Mouse (Mus musculus): ENCODE data around the gene Mxra8. TPM values are rescaled to one million over a fixed set of nuclear protein-coding genes. Genes with fewer than 3 reads are reported as not detected.
A peak's percentile ranks its signal among the peaks of the same experiment; 100 is the strongest.

The Mxra8 gene
- polyA plus RNA-seq (2011; ENCODE audit: insufficient read length, low read depth, missing spikeins): 441 and 484 TPM in 2 replicates

DNA sequence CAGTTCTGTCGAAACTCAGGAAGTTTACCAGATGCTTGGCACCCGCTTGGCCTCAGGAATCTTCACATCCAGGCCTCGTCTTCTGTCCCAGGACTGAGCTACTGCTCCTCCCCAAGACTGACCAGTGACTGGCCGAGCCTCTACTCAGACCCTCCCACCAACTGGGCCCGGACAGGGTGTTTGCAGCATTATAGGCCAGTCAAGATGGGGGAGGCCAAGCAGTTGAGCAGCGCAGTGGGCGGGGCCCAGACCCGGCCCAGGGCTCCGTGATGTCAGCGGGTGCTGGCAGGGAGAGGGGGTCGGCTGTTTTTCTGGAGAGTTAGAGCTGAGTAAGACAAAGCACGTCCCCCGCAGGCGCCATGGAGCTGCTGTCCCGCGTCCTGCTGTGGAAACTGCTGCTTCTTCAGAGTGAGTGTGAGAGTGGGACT, at the start of gene Mxra8:
Gene Mxra8 (plus strand): TSS at position 198 of the 428 bp plus-strand sequence.
- Histone ChIP-seq H3K4me3 (ENCODE audit: insufficient read depth, low read length) (peak within 1 kb of the TSS; percentile 81), H3K27ac (ENCODE audit: insufficient read depth, low read length) (peak within 1 kb of the TSS; percentile 100), H3K4me1 (ENCODE audit: control insufficient read depth, insufficient read depth, low read length) (peaks cover 4% of the 10 kb centered on the region; the same call in 1 of the 2 replicates)
- peak; percentile 94 for TF ChIP-seq POLR2A (IDR thresholded peaks at IDR 0.05; ENCODE audit: low read depth, low read length)
- TF ChIP-seq CTCF (IDR thresholded peaks at IDR 0.05; ENCODE audit: borderline replicate concordance, insufficient read depth, low read length): no peak

DNA sequence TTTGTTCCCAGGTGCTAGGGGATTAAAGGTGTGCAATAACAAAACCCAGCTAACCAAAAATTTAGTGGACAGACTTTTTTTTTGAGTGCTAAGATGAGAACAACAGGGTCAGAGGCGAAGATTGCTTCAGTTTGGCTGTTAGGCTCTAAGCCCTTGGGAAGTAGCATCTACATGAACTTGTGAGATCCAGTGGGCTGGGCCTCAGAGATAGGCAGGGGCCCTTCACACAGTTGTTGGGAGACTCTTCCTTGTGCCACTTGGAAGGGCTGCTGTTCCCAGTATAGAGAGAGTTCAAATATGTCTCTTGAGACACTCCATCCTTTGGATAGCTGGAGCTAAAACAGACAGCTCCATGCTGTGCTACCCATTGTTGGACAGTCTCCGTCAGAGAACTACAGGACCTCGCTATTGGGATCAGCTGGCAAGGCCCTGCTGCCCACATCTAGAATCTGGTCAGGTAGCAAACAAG, 49.4 kb upstream of the Mxra8 start, which contains the start of gene Ankrd65:
Gene Ankrd65 (plus strand): TSS at position 419 of the 469 bp plus-strand sequence.
- Histone ChIP-seq H3K27ac (ENCODE audit: insufficient read depth, low read length) (no peak within 1 kb of the TSS), H3K4me1 (ENCODE audit: control insufficient read depth, insufficient read depth, low read length) (no peaks in the 10 kb centered on the region), H3K4me3 (ENCODE audit: insufficient read depth, low read length) (no peak within 1 kb of the TSS)
- TF ChIP-seq POLR2A (IDR thresholded peaks at IDR 0.05; ENCODE audit: low read depth, low read length) (no peak), CTCF (IDR thresholded peaks at IDR 0.05; ENCODE audit: borderline replicate concordance, insufficient read depth, low read length) (no peak)

DNA sequence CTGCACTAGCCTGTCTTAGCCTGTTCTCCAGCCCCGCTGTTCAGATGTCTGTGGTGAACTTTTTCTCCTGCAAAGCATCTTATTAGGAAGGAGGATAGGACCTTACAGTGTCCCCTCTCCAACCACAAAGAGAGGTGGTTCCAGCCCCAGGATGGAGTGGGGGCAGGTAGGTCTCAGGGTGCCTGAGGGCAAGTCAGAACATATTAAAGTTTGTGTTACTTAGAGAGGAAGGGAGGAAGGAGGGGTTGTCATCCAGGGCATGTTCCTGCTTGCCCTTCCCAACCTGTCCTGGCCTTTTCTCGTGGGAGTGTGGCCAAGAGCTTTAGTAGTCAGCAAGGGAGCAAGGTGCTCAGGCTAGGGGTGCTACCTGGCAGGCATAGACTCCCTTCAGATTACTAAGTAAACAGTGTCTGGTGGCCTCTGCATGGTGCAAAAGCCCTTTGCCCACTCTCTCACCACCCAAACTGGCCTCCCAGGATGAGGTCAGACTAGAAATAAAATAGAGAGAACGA, 48.8 kb upstream of the Mxra8 start:
- Histone ChIP-seq H3K27ac (ENCODE audit: insufficient read depth, low read length) (no peak overlapping the region), H3K4me3 (ENCODE audit: insufficient read depth, low read length) (no peak overlapping the region), H3K4me1 (ENCODE audit: control insufficient read depth, insufficient read depth, low read length) (no peaks in the 10 kb centered on the region)
- TF ChIP-seq POLR2A (IDR thresholded peaks at IDR 0.05; ENCODE audit: low read depth, low read length) (no peak), CTCF (IDR thresholded peaks at IDR 0.05; ENCODE audit: borderline replicate concordance, insufficient read depth, low read length) (no peak)

DNA sequence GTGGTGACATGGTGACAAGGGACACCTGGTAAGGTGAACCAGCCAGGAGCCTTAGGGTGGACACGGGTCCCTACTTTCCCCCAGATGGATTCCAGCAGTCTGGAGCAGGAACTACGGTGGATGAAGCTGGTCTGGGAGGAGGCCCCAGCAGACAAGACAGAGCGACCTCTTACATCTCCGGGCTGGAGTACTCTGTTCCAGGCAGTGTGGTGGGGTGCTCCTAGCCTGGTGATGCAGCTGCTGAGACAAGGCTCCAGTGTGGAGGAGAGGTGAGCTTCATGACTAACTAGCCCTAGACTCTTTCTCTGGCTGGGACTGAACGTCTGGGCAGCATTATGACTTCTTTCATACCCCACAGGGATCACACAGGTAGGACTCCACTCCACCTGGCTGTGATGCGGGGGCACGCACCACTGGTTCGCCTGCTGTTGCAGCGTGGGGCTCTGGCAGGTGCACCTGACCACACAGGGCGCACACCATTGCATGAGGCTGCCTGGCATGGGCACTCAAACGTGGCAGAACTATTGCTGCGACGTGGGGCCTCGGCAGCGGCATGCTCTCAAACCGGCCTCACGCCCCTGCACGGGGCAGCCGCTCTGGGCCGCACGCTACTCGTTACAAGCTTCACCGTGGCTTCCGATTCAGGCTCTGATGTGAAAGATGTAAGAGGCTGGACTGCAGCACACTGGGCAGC, 48.1 kb upstream of the Mxra8 start:
- H3K4me1 ChIP-seq (ENCODE audit: control insufficient read depth, insufficient read depth, low read length): no peaks in the 10 kb centered on the region
- no peak for TF ChIP-seq CTCF (IDR thresholded peaks at IDR 0.05; ENCODE audit: borderline replicate concordance, insufficient read depth, low read length)
- TF ChIP-seq POLR2A (IDR thresholded peaks at IDR 0.05; ENCODE audit: low read depth, low read length): no peak
- no peak overlapping the region for H3K27ac ChIP-seq (ENCODE audit: insufficient read depth, low read length)
- no peak overlapping the region for H3K4me3 ChIP-seq (ENCODE audit: insufficient read depth, low read length)

DNA sequence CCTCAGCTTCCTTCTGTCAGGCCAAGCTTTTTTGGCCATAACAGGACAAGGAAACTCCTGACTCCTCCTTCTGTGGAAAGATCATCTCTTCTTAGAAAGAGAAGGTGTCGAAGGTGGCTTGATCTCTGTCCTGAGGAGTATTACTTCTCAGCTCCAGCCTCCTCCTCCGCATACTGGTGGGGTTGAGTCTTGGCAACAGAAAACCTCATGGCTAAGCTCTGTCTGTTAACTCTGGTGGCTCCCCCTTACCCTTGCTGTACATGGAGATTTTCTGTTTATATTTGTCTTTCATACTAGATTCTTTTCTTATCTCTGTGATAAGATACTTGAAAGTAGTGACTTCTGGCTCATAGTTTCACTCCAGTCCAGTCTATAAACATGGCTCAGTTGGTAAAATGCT, 45.8 kb upstream of the Mxra8 start:
- Histone ChIP-seq H3K27ac (ENCODE audit: insufficient read depth, low read length) (no peak overlapping the region), H3K4me3 (ENCODE audit: insufficient read depth, low read length) (no peak overlapping the region), H3K4me1 (ENCODE audit: control insufficient read depth, insufficient read depth, low read length) (no peaks in the 10 kb centered on the region)
- TF ChIP-seq CTCF (IDR thresholded peaks at IDR 0.05; ENCODE audit: borderline replicate concordance, insufficient read depth, low read length) (no peak), POLR2A (IDR thresholded peaks at IDR 0.05; ENCODE audit: low read depth, low read length) (no peak)

DNA sequence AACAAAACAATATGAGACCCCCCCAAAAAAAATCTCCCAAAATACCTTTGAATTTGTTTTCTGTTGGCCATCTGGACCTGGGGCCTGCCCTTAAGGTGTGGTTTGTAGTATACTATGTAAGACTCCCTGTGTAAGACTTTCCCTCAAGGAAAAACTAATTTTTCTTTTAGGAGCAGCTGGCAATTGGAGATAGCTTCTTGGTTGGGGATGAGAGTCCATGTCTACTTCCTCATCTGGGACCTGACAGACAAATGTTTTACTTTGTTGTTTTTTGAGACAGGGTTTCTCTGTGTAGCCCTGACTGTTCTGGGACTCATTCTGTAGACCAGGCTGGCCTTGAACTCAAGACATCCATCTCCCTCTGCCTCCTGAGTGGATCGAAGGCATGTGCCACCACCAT, 37.4 kb upstream of the Mxra8 start:
- no peak overlapping the region for H3K27ac ChIP-seq (ENCODE audit: insufficient read depth, low read length)
- TF ChIP-seq POLR2A (IDR thresholded peaks at IDR 0.05; ENCODE audit: low read depth, low read length) (no peak), CTCF (IDR thresholded peaks at IDR 0.05; ENCODE audit: borderline replicate concordance, insufficient read depth, low read length) (no peak)
- no peak overlapping the region for H3K4me3 ChIP-seq (ENCODE audit: insufficient read depth, low read length)
- no peaks in the 10 kb centered on the region; the same call in 1 of the 2 replicates for H3K4me1 ChIP-seq (ENCODE audit: control insufficient read depth, insufficient read depth, low read length)

DNA sequence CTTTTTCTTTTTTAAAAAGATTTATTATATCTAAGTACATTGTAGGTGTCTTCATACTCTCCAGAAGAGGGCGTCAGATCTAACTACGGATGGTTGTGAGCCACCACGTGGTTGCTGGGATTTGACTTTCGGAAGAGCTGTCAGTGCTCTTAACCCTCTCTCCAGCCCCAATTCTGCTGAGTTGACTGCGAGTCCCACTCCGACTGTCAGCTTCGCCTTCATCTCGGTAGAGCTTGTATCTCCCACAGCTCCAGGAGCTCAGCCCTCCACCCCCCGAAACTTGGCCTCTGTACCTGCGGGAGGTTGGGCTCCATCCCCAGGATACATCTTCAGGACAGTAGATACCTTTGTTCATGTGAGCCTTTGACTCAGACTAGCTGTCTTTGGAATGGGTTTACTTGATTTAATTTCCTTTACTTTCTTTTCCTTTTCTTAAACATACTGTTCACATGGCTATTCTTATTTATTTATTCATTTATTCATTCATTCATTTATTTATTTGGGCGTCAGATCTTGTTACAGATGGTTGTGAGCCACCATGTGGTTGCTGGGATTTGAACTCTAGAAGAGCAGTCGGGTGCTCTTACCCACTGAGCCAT, 36.6 kb upstream of the Mxra8 start, which contains the start of gene Mrpl20:
Gene Mrpl20 (plus strand): TSS at position 138 of the 599 bp plus-strand sequence.
- TF ChIP-seq POLR2A (IDR thresholded peaks at IDR 0.05; ENCODE audit: low read depth, low read length): 0 out of 2 replicates have a peak, but pooled peaks have one; percentile 12
- no peak for TF ChIP-seq CTCF (IDR thresholded peaks at IDR 0.05; ENCODE audit: borderline replicate concordance, insufficient read depth, low read length)
- Histone ChIP-seq H3K4me1 (ENCODE audit: control insufficient read depth, insufficient read depth, low read length) (no peaks in the 10 kb centered on the region; the same call in 1 of the 2 replicates), H3K4me3 (ENCODE audit: insufficient read depth, low read length) (peak within 1 kb of the TSS; percentile 93), H3K27ac (ENCODE audit: insufficient read depth, low read length) (no peak within 1 kb of the TSS)

DNA sequence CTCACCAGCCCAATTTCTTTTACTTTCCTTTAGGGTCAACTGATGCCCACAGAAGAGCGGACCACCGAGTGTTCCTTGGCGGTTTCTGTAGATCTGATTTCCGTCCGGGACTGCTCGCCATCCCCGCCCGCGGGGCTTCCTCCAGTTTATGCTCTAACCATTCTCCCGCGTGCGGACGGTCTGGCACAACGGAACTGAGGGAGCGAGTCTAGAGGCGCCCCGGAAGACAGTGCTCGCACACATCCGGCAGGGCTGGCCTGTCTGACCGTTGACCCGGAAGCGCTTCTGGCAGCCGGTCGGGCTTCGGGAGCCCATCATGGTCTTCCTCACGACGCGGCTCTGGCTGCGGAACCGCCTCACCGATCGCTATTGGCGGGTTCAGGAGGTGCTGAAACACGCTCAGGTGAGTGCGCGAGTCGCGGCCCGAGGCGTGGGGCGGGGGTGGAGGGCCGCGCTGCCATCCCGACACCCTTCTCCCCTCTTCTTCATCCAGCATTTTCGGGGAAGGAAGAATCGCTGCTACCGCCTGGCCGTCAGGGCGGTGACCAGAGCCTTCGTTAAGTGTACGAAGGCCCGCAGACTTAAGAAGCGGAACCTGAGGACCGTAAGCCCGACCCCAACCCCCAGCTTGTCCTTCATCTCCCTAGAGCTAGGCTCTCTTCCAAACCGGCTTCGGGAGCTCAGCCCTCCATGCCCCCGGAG, 36.0 kb upstream of the Mxra8 start:
- peak overlapping the region; percentile 93 for H3K4me3 ChIP-seq (ENCODE audit: insufficient read depth, low read length)

DNA sequence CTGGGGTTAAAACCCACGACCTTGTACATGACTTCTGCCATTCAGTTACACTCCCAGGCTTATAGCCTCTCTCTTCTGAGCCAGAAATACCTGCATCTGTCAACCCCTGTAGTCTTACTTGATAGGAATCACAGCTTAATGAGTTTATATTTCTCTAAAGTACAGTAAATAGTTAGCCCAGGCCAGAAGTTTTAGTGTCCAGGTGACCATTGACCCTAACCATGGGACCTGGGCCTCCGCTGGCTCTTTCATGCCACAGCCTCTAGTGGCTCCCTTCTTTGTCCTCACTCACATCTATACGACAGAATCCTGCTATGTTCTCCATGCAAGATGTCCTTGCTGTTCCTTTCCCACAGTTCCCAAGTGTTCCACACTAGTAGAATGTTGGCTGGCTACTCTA, 31.6 kb upstream of the Mxra8 start:
- Histone ChIP-seq H3K4me1 (ENCODE audit: control insufficient read depth, insufficient read depth, low read length) (no peaks in the 10 kb centered on the region; the same call in 1 of the 2 replicates), H3K4me3 (ENCODE audit: insufficient read depth, low read length) (no peak overlapping the region)
- no peak for TF ChIP-seq CTCF (IDR thresholded peaks at IDR 0.05; ENCODE audit: borderline replicate concordance, insufficient read depth, low read length)
- no peak for TF ChIP-seq POLR2A (IDR thresholded peaks at IDR 0.05; ENCODE audit: low read depth, low read length)

More for the DNA sequence above, 36.0 kb upstream of the Mxra8 start:
- no peak for TF ChIP-seq CTCF (IDR thresholded peaks at IDR 0.05; ENCODE audit: borderline replicate concordance, insufficient read depth, low read length)
- peak; percentile 76 for TF ChIP-seq POLR2A (IDR thresholded peaks at IDR 0.05; ENCODE audit: low read depth, low read length)
- H3K27ac ChIP-seq (ENCODE audit: insufficient read depth, low read length): no peak overlapping the region
- no peaks in the 10 kb centered on the region; the same call in 1 of the 2 replicates for H3K4me1 ChIP-seq (ENCODE audit: control insufficient read depth, insufficient read depth, low read length)

More for the DNA sequence above, 31.6 kb upstream of the Mxra8 start:
- H3K27ac ChIP-seq (ENCODE audit: insufficient read depth, low read length): no peak overlapping the region
